Comparison of ENCODE assay signal across 8 mouse cellular contexts in genomic region chr2:116971666-116972613, GRCm38 (mm10).
DNase-seq lines count a peak whose midpoint lies in the region; ATAC-seq lines count a peak whose summit lies in the region.

No protein-coding gene starts in this region.

- no peak overlapping the region for H3K9ac ChIP-seq in limb, embryonic 11.5 days (ENCODE audit: low read length)
- H3K9ac ChIP-seq in midbrain, embryonic 11.5 days (ENCODE audit: low read length), result peak overlapping the region; percentile 12

- DNase-seq in spleen, adult 12 weeks (ENCODE audit: low spot score), result peak; percentile 2
- no peak for DNase-seq in spleen, postnatal 10 days (ENCODE audit: low spot score in 2 of 2)
- peak; percentile 80 for DNase-seq in embryonic facial prominence, embryonic 10.5 days (ENCODE audit: low spot score)
- DNase-seq in heart, postnatal 10 days, result peak; percentile 48 to 58
- peak; percentile 80 for DNase-seq in limb, embryonic 11.5 days (ENCODE audit: low spot score)
- peak; percentile 95 for DNase-seq in midbrain, embryonic 11.5 days (ENCODE audit: low spot score, missing footprints)
- peak; percentile 12 for DNase-seq in thymus, postnatal 25 days
- DNase-seq in ovary, adult 18-20 months (ENCODE audit: low spot score), result no peak

- no peaks in the 10 kb centered on the region for H3K9me3 ChIP-seq in embryonic facial prominence, embryonic 10.5 days
- H3K9me3 ChIP-seq in limb, embryonic 11.5 days (ENCODE audit: control insufficient read depth, low read length), result no peaks in the 10 kb centered on the region
- no peaks in the 10 kb centered on the region for H3K9me3 ChIP-seq in midbrain, embryonic 11.5 days (ENCODE audit: control insufficient read depth, low read length)

- H3K4me2 ChIP-seq in limb, embryonic 11.5 days (ENCODE audit: low read depth, severe bottlenecking), result peak overlapping the region; percentile 29
- peak overlapping the region; percentile 27 for H3K4me2 ChIP-seq in midbrain, embryonic 11.5 days

- peak overlapping the region; percentile 41 for H3K4me3 ChIP-seq in embryonic facial prominence, embryonic 10.5 days
- 0 out of 2 replicates have a peak overlapping the region, but pooled peaks have one; percentile 5 for H3K4me3 ChIP-seq in limb, embryonic 11.5 days (ENCODE audit: low read depth, low read length)
- no peak overlapping the region for H3K4me3 ChIP-seq in midbrain, embryonic 11.5 days (ENCODE audit: low read depth, low read length)

- WGBS in embryonic facial prominence, embryonic 10.5 days, result 5% methylated on average over 9 of the region's 9 CpGs
- WGBS in limb, embryonic 11.5 days, result 4% methylated on average over 9 of the region's 9 CpGs
- WGBS in midbrain, embryonic 11.5 days, result 6% methylated on average over 9 of the region's 9 CpGs

- peaks cover 60% of the 10 kb centered on the region for H3K4me1 ChIP-seq in embryonic facial prominence, embryonic 10.5 days
- H3K4me1 ChIP-seq in limb, embryonic 11.5 days (ENCODE audit: control insufficient read depth, insufficient read depth, low read length), result peaks cover 28% of the 10 kb centered on the region
- H3K4me1 ChIP-seq in midbrain, embryonic 11.5 days (ENCODE audit: control insufficient read depth, insufficient read depth, low read length), result peaks cover 43% of the 10 kb centered on the region

- intact Hi-C loops in heart, postnatal 10 days (cut with DNase I), result loop anchor here (2.0 to 5.0 kb wide), 2 partner anchors 50 to 71 kb away; no protein-coding TSS in a partner anchor

- no peaks in the 10 kb centered on the region for H3K36me3 ChIP-seq in embryonic facial prominence, embryonic 10.5 days (replicated peaks)
- H3K36me3 ChIP-seq in limb, embryonic 11.5 days (ENCODE audit: control insufficient read depth, insufficient read depth, low read length), result no peaks in the 10 kb centered on the region
- H3K36me3 ChIP-seq in midbrain, embryonic 11.5 days (ENCODE audit: control insufficient read depth, insufficient read depth, low read length), result no peaks in the 10 kb centered on the region

- peak; percentile 67 for ATAC-seq in limb, embryonic 11.5 days (ENCODE audit: insufficient number of reproducible peaks, low FRiP score, low TSS enrichment, low read depth)
- no peak for ATAC-seq in midbrain, embryonic 11.5 days (ENCODE audit: low FRiP score)

- peaks cover 11% of the 10 kb centered on the region for H3K27me3 ChIP-seq in embryonic facial prominence, embryonic 10.5 days (replicated peaks; ENCODE audit: low read depth, poor library complexity, severe bottlenecking)
- no peaks in the 10 kb centered on the region for H3K27me3 ChIP-seq in limb, embryonic 11.5 days (ENCODE audit: control insufficient read depth, insufficient read depth, low read length)
- no peaks in the 10 kb centered on the region; the same call in 1 of the 2 replicates for H3K27me3 ChIP-seq in midbrain, embryonic 11.5 days (ENCODE audit: control insufficient read depth, insufficient read depth, low read length)

- peak overlapping the region; percentile 98 for H3K27ac ChIP-seq in embryonic facial prominence, embryonic 10.5 days (replicated peaks)
- peak overlapping the region; percentile 92 for H3K27ac ChIP-seq in limb, embryonic 11.5 days (replicated peaks; ENCODE audit: low read depth, low read length)
- peak overlapping the region; percentile 50; the same call in 1 of the 2 replicates for H3K27ac ChIP-seq in midbrain, embryonic 11.5 days (ENCODE audit: low read depth, low read length)

Comparison
In these comparisons a context has a peak if more than half of its experiments do, and no peak if none do; other contexts are left out.
1. DNase-seq: peak in spleen, adult 12 weeks (single experiment), embryonic facial prominence, embryonic 10.5 days (single experiment), heart, postnatal 10 days (2 of 2), limb, embryonic 11.5 days (single experiment), midbrain, embryonic 11.5 days (single experiment) and thymus, postnatal 25 days (single experiment); none in spleen, postnatal 10 days (0 of 2) and ovary, adult 18-20 months (single experiment).
2. Peak in every context shown above with its lines, with median percentiles within 50 percentile points of each other: H3K27ac ChIP-seq.